Mouse (Mus musculus): ENCODE results near the gene 0610040J01Rik.

DNA sequence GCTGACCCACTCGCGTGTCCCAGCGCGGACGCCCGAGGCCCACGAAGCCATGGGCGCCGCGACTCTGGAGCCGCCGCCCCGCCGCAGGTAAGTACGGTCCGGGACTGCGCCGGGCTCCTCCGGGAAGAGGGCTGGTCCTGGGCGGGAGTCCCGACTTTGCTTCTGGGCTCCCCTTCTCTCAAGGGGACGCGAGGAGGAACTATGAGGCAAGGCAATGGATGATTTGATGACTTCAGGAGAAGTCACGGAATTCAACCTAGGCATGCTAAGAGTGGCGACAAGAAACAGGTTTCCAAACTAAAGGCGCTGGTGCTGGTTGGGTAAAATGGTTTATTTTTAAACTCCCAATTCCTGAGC, 324 bp downstream of the 0610040J01Rik start:
- TF ChIP-seq EP300 (IDR thresholded peaks at IDR 0.05) (no peak), CTCF (IDR thresholded peaks at IDR 0.05) (no peak)

Measured in lung, postnatal 0 days (tissue).